Mouse (Mus musculus): ENCODE data around the gene Gm21409.
"Not testable (repeated sequence)": the region's sequence is repeated elsewhere in the genome, so short reads cannot be mapped to it uniquely, and the experiment has no call there.

- not testable (repeated sequence) for TF ChIP-seq CTCF, EP300 (IDR thresholded peaks at IDR 0.05; ENCODE audit: low read depth)
Observed at GRCm38 (mm10) chrY:84746385-84746784, at the start of gene Gm21409.
